Mouse (Mus musculus) bone marrow, adult 2 months (tissue): ENCODE results near the gene Hoxc11. TPM values are rescaled to one million over a fixed set of nuclear protein-coding genes. Genes with fewer than 3 reads are reported as not detected.

Experiments
- H3K27ac ChIP-seq: fragments of 200-500 bp; 2 replicates; pipeline ENCODE4 v1.5.1; 2012; ENCODE audit warnings: low read depth, mild to moderate bottlenecking, control low read depth, inconsistent platforms, low read length; ENCODE audit not compliant: control insufficient read depth, poor library complexity, insufficient read depth
- H3K4me1 ChIP-seq: fragments of 200-500 bp; 2 replicates; pipeline ENCODE4 v1.6.1; 2011; ENCODE audit warnings: low read length; ENCODE audit not compliant: control insufficient read depth, insufficient read depth
- H3K4me3 ChIP-seq: fragments of 200-500 bp; replicated peaks from 2 replicates; pipeline ENCODE3; 2011; ENCODE audit warnings: mild to moderate bottlenecking, low read depth, low read length, control low read depth; ENCODE audit not compliant: control insufficient read depth
- CTCF ChIP-seq: fragments of 200-500 bp; IDR thresholded peaks from 2 replicates; pipeline ENCODE4 v1.5.1; 2011; ENCODE audit warnings: low read length, control low read depth; ENCODE audit not compliant: control insufficient read depth, insufficient read depth
- POLR2A ChIP-seq: fragments of 200-500 bp; IDR thresholded peaks from 2 replicates; pipeline ENCODE4 v1.6.1; 2011; ENCODE audit warnings: low read depth, mild to moderate bottlenecking, control low read depth, low read length, borderline replicate concordance; ENCODE audit not compliant: control insufficient read depth
- WGBS: fragments of 180-500 bp; shearing (Covaris S2); methylation state at CpG from one replicate; pipeline ENCODE4 v1.1.7; 2018; 5-methylcytosine and 5-hydroxymethylcytosine counted together
- polyA plus RNA-seq: library from polyadenylated mRNA; stranded (reverse); fragments of >200 nt; gene quantifications from 2 replicates; pipeline ENCODE4 v1.2.4, GENCODE M21; 2011; ENCODE audit warnings: low replicate concordance; ENCODE audit not compliant: missing spikeins, insufficient read depth, insufficient read length

Hoxc11 gene
- polyA plus RNA-seq, 1 experiment: not detected

- Histone ChIP-seq H3K4me1 (no peaks in the 10 kb centered on the region), H3K4me3 (no peak overlapping the region), H3K27ac (no peak overlapping the region)
- 8% methylated on average over 12 of the region's 12 CpGs for WGBS
- TF ChIP-seq CTCF: no peak
- TF ChIP-seq POLR2A: no peak
These were observed 19.8 kb upstream of the Hoxc11 start for GRCm38 (mm10) chr15:102934438-102934837.

- WGBS: 3% methylated on average over 27 of the region's 27 CpGs
These were observed 19.3 kb upstream of the Hoxc11 start for GRCm38 (mm10) chr15:102934897-102935296.

GRCm38 (mm10) chr15:102936279-102936972 is 17.8 kb upstream of the Hoxc11 start, which contains the start of gene Hoxc12:
Hoxc12 (plus strand) TSS chr15:102936757.
- Histone ChIP-seq H3K4me1 (no peaks in the 10 kb centered on the region), H3K27ac (no peak within 1 kb of the TSS; the same call in 1 of the 2 replicates), H3K4me3 (no peak within 1 kb of the TSS)
- no peak for TF ChIP-seq POLR2A
- WGBS: 6% methylated on average over 31 of the region's 31 CpGs

More at GRCm38 (mm10) chr15:102934897-102935296, 19.3 kb upstream of the Hoxc11 start:
- Histone ChIP-seq H3K27ac (no peak overlapping the region), H3K4me1 (no peaks in the 10 kb centered on the region), H3K4me3 (no peak overlapping the region)
- TF ChIP-seq CTCF: no peak

- no peak for TF ChIP-seq POLR2A
- TF ChIP-seq CTCF: no peak
- Histone ChIP-seq H3K27ac (no peak overlapping the region; the same call in 1 of the 2 replicates), H3K4me1 (no peaks in the 10 kb centered on the region), H3K4me3 (no peak overlapping the region)
- 8% methylated on average over 50 of the region's 50 CpGs for WGBS
These were observed 17.1 kb upstream of the Hoxc11 start for GRCm38 (mm10) chr15:102937036-102937666.

DNA sequence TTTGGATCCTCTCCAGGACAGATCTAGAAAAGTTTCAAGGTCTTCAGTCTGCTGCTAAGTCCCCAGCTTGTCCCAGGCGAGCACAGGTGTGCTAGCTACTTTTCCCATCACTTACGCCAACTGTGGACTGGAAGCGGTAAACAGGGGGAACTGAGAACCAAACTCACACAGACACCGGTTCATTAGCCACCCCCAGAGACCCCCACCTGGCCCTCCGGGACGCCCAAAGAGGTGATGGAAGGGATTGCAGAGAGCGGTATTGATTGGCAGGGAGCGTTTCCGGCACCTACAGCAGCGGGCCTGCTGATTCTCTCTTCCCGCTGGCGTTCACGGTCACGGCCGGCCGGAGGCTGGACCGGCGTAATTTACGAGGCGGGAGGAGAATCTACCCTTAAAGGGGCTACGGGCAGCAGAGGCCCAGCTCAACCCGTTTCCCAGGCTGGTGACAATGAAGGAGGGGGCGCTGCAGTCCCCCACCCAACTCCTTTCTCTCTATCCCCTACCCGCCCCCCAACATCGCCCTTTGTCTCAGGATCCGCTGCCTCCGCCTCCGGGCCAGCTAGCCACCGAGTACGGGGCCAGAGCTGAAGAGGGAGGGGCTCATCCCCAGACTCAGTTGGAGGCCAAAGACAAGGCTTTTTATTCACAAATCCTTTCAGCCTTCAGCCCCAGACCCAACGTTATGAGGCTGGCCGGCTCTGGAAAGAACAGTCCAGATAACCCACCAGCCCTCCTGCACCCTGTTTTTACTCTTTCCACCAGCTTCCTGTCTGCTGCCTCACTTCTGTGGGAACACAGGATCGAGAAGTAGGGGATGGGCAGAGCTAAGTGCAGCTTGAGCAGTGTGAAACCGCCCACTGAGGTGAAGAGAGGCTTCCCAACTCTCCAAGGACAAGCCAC is 14.7 kb upstream of the Hoxc11 start:
- Histone ChIP-seq H3K4me3 (no peak overlapping the region), H3K4me1 (no peaks in the 10 kb centered on the region), H3K27ac (no peak overlapping the region; the same call in 1 of the 2 replicates)
- TF ChIP-seq POLR2A: no peak
- no peak for TF ChIP-seq CTCF
- WGBS: 6% methylated on average over 34 of the region's 34 CpGs

- Histone ChIP-seq H3K27ac (no peak overlapping the region; the same call in 1 of the 2 replicates), H3K4me3 (no peak overlapping the region), H3K4me1 (no peaks in the 10 kb centered on the region)
- no peak for TF ChIP-seq CTCF
- no peak for TF ChIP-seq POLR2A
- WGBS: 4% methylated on average over 51 of the region's 53 CpGs
These were observed 11.3 kb upstream of the Hoxc11 start for GRCm38 (mm10) chr15:102942739-102943467.

DNA sequence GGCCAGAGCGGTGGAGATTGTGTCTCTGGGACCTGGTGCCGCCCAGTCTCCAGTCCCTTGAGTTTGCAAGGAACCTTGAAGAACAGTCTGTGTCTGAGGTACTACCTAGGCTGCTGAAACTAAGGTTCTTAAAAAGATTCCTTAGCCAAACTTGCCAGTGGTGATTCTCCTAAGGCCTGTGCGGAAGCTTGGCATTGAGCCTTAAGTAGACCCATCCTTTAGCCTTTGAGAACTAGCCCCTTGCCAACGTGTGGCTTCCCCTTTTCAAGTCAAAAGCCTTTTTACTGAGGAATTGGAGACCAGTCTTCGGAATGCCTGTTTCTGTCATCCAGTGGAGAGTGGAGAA is 10.8 kb upstream of the Hoxc11 start:
- TF ChIP-seq POLR2A: no peak
- no peak for TF ChIP-seq CTCF
- 8% methylated on average over 5 of the region's 5 CpGs for WGBS
- H3K27ac ChIP-seq: no peak overlapping the region
- H3K4me3 ChIP-seq: no peak overlapping the region
- H3K4me1 ChIP-seq: no peaks in the 10 kb centered on the region
